Mouse (Mus musculus): ENCODE measurements around the gene Gm10801.
"Not testable (repeated sequence)": the region's sequence is repeated elsewhere in the genome, so short reads cannot be mapped to it uniquely, and the experiment has no call there.

The Gm10801 gene

GRCm38 (mm10) chr2:98661937-98662336, at the start of gene Gm10801:
Gene Gm10801 (plus strand): TSS chr2:98662237.
- ATAC-seq (ENCODE audit: low TSS enrichment), result not testable (repeated sequence)

- ATAC-seq (ENCODE audit: low TSS enrichment), result not testable (repeated sequence)
Observed at GRCm38 (mm10) chr2:98667201-98667600, 5.2 kb downstream of the Gm10801 start, which contains the start of gene Gm10800. Gene Gm10800 (minus strand): TSS chr2:98667301.

GRCm38 (mm10) chr2:98697533-98697932, 35.5 kb downstream of the Gm10801 start:
- no peak for ATAC-seq (ENCODE audit: low TSS enrichment)
